Mouse (Mus musculus) thymus, adult 2 months (tissue): Measurements from ENCODE around the gene Ttll1.

Experiments used
- CTCF ChIP-seq: fragments of 200-500 bp; IDR thresholded peaks from 2 replicates; pipeline ENCODE4 v1.5.1; 2012; ENCODE audit warnings: mild to moderate bottlenecking, control low read depth, low read length, moderate library complexity, borderline replicate concordance; ENCODE audit not compliant: control insufficient read depth, poor library complexity, insufficient read depth; ENCODE audit errors: extremely low read depth
- POLR2A ChIP-seq: fragments of 200-500 bp; IDR thresholded peaks from 2 replicates; pipeline ENCODE4 v1.6.1; 2012; ENCODE audit warnings: mild to moderate bottlenecking, low read length, control low read depth, moderate library complexity; ENCODE audit not compliant: control insufficient read depth, poor library complexity, insufficient read depth; ENCODE audit errors: extremely low read depth

DNA sequence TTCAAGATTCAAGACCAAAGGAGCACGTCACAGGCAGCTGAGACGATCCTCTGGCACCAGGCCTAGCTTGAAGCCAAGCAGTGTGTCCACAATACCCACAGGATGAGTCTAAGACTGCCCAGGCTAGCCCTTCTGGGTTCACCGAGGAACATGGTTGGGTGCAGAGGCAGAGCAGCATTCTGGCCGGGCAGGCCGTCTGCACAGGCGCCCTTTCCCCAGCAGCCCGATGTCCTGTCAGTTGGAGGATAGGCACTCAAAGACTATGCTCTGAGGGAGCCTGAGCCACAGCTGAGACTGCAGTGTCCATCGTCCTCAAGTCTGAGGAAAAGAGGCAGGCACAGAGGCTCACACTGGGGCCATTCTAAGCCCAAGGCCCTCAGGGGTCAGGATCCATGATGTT is 36.5 kb upstream of the Ttll1 start:
- no peak for TF ChIP-seq POLR2A
- TF ChIP-seq CTCF, result no peak
